Mouse (Mus musculus) left cerebral cortex, adult 11 months (tissue): ENCODE measurements at regions not wholly inside any gene's neighbourhood (a gene's known extent, or its start where the extent isn't known, plus 50 kb on each side); places are given as distances from the start of the nearest gene placed in this dataset.

ENCODE experiments used
- DNase-seq: peaks from one replicate; pipeline ENCODE4 v3.0.0; 2022; ENCODE audit warnings: low spot score

DNA sequence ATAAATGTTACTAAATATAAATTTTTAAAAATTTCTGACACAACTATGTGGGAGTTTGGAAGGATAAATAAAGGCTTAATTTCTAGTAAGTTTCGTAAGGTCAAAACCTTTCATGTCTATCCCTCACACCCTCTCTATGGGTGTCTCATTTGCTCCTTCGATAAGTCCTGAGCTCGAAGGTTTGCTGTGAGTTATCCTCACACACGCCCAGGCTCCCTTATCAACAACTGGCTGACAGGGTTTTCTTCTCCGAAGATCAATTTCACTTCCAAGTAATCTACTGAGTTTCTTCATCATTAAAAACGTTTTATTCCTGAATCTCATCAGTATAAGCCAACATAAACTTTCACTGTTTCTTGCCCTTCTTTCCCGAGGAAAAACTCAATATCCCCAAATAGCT lies 416.0 kb upstream of the Nudt12 start:
- DNase-seq, result no peak

GRCm38 (mm10) chr17:59421489-59421888 lies 408.3 kb upstream of the Nudt12 start:
- no peak for DNase-seq

DNA sequence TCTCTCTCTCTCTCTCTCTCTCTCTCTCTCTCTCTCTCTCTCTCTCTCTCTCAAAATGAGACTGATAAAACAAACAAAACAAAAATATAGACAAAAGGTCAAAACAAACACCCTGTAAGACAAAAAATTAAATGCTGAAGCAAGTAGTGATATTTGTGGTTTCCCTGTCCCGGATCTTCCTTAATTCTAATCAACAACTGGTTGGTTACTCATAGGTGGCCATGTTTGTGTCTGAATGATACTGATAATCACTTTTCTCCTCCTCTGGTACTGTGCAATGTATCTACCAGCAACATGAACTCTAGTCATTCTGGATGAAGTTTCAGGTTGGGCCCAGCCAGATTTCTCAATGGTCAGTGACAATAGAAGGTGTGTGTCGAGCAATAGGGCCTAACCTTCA lies 396.1 kb upstream of the Nudt12 start:
- DNase-seq, result no peak

DNA sequence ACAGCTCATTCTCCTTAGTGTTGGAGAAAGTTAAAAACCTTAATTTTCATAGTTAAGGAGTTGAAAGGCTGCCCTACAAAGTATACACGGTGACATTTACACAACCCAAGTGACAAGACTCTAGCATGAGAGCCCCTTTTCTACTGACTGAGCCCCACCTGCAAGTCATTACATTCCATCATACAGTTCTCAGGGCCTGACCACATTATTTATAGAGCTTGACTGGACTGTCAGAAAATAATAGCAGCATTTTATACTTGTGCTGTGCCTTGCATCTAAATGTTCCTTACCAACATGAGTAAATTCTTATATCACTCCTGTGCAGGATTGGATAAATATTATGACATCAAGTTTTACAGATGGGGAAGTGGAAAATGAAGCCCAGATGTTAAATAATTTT lies 391.4 kb upstream of the Nudt12 start:
- no peak for DNase-seq

- DNase-seq, result no peak
These were observed 384.2 kb upstream of the Nudt12 start for GRCm38 (mm10) chr17:59397404-59397803.

DNA sequence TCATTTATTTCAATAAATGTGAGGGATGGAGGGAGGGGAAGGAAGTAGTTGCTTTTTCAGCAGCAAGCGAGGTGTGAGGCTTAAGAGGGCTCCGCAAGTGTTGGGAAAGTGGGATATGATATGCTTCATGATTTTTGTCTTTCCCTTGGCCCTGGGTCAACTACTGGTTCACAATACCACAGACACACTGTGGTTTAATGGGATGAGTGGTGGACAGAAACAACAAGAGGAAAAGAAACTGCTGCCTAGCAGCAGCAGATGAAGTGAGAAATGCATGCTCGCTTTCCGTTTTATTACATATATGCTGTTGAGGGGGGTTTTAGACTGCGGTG lies 369.9 kb upstream of the Nudt12 start:
- DNase-seq, result no peak

- no peak for DNase-seq
These were observed 369.3 kb upstream of the Nudt12 start for GRCm38 (mm10) chr17:59382225-59383106.

DNA sequence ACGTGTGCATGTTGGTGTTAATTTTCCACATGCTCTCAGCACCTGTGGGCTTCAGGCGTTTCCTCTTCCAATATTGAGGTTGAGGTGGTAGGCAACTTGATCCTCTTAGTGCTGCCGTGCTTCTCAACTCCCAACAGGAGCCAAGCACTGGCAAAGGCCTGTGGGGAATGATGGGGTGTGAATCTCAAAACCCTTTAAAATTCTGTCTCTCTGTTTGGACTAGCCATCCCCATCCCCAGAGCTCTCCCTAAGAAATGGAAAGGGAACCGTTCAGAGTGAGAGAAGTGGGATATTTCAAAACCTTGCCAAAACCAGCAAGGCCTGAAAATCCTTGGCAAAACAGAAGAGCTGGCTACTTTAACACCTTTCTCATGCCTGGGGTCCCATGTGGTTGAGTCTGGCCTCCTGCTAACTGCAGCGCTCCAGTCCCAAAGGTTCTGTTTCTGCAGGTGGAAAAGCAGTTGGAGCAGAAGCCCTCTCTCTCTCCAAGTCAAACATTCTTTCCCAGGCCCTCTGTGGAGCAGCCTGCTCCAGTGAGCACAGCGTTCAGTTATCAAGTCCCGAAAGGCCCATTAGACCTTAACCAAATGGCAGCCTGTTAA lies 360.4 kb upstream of the Nudt12 start:
- DNase-seq, result no peak

DNA sequence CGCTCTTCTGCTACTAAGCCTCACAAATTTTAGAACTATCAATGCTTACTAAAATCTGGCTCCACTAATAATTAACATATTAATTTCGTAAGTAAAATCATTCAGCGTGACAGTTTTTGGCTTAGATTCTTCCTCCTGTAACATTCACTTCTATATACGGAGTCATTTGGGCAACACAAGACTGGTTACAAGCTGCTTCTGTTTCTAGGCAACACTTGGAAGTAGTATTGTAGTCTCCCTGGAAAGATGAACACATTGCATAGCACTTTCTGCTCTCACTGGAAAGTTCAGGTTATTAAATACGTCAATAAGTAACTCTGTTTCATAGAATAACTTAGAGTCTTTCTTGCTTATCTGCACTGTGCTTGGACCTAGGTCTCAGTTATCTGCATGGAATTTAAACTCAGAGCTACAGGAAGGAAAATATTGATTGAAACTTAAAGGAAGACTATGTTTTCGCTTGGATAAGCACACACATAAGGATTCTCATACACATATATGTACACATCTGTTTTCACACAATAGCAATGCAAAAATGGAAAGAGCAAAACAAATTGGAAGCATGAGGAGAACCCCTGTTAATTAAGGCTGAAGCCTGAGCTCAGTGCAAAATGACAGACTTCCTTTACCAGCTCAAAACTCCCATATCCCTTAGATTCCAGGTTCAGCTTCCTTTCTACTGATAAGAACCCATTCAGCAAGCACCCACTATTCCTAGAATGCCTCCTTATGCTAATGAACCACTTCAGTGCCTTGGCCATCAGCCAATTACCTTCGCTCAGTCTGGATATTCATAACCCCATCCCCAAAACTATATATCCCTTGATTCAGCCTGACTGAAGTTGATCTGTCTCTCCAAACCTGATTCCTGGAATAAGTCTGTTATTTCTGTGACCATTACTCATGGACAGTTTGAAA lies 356.7 kb upstream of the Nudt12 start:
- no peak for DNase-seq

- no peak for DNase-seq
These were observed 352.2 kb upstream of the Nudt12 start for GRCm38 (mm10) chr17:59365340-59365739.

GRCm38 (mm10) chr17:59362110-59362509 lies 348.9 kb upstream of the Nudt12 start:
- DNase-seq, result no peak

DNA sequence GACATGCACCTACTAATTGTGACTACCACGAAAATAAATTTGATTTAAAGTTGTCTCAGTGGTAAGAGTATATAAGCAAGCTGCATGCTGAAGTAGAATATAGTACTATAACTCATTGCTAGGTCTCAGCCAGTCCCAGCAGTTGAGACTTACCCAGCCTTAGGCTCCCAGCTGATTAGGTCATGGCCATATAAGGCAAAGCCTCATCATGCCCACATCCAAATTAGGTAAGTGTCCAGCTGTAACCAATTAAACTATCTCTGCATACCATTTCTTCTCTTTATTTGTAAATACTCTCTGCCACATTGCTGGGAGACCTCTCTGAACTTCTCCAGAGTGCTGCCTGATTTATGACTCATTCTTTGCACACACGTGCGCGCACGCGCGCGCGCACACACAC lies 347.9 kb upstream of the Nudt12 start:
- DNase-seq, result no peak

DNA sequence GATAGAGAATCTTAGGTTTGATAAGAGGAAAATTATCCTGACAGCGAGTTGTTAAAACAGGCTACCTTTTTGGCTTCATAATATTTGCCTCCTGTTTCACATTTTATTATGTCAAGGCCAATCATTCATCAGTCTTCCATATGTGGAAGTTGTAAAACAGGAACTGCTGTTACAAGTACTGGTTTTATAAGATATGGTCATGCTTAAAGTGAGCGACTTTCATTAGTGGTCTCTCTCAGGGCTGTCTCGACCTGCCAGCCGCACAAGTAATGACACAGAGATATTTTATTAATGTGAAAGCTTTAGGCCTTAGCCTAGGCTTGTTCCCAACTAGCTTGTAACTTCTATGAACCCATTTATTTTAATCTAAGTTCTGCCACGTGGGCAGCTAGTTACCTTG lies 346.3 kb upstream of the Nudt12 start:
- no peak for DNase-seq

- peak; percentile 2 for DNase-seq
These were observed 332.4 kb upstream of the Nudt12 start for GRCm38 (mm10) chr17:59345526-59345925.

DNA sequence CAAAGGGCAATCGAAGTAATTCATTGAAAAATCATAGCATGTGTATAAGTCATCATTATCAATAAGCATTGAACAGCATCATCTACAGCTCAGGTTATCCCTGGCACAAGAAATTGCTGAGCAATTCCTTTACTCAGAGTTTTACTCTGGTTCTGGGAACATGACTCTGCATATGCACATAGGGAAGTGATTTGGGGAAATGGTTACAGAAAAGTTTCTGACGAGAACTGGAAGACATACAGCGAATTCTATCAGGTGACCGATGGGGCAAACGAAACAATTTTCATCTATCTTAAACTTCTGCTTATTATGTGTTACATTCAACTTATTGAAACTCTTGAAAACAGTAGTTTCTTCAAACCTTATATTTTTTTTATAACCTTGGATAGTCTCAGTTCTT lies 284.8 kb upstream of the Nudt12 start:
- DNase-seq, result no peak

DNA sequence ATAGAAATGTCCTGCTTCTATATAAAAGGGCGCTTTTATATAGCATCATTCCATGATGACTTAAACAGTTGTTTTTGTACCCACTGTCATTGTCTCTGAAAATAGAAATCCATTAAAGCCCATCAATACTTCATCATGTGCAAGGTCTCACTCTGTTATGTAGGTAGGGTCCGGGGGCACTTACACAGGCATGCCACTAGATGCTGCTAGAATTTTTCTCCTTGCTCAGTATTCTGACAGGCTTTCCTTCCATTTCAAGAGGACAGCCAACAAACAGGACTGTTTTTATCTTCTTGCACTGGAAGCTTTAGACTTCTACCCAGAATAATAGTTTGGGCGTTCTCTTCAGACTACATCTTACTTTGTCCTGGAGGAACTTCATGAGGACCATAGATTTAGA lies 268.2 kb upstream of the Nudt12 start:
- DNase-seq, result peak; percentile 10

DNA sequence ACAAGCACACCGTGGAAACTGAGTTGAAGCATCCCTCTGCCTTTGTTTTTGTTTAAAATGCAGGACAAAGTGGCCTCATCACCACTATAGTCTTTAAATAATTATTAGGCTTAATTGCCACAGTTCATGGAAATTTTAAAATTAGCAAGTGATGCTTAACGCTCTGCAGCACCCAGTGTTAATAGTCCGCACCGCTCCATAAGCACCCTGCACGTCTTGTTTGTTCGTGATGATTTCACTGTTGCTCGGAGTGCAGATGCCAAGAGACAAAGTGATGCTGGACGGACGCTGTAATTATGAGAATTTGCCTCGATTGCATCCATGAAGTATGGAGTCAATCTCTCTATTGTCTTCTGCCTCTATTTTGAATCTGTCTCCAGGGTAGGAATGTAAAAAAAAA lies 266.6 kb upstream of the Nudt12 start:
- no peak for DNase-seq

- no peak for DNase-seq
These were observed 256.4 kb upstream of the Nudt12 start for GRCm38 (mm10) chr17:59269613-59270012.

GRCm38 (mm10) chr17:59249000-59249399 lies 235.8 kb upstream of the Nudt12 start:
- no peak for DNase-seq

DNA sequence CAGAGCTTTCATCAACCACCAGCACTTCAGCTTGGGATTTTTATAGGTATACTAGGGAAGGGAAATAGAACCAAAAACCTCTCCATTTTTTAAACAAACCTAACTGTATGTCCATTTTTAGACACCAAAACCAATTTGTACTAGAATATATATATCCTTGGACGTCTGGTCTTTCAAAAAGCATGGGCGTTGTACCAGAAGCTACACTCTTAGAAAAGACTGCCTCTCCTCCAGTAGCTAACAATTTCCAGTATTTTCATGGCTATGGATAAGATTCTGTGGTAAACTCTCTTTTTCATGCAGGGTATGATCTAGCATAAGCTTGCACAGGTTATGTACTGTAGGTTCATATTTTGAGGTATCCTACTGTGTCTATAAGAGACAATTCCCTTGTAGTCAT lies 219.1 kb upstream of the Nudt12 start:
- no peak for DNase-seq
